Mouse (Mus musculus) gastrocnemius, postnatal 36 days (tissue): ENCODE data around the gene Rgs12. TPM values are rescaled to one million over a fixed set of nuclear protein-coding genes. Genes with fewer than 3 reads are reported as not detected.

Source experiments
- DNase-seq, 2 experiments: peaks; one replicate each; pipeline ENCODE4 v3.0.0; 2022
- intact Hi-C: fragments of 180-260 bp; cut with DNase I; formaldehyde crosslinking; loops from one replicate; pipeline ENCODE4 v1.15.1; 2025
- microRNA-seq, 2 experiments: library from miRNA; unstranded; fragments of <30 nt; microRNA quantifications; one replicate each; pipeline ENCODE4 v1.2.0; 2021
- total RNA-seq, 2 experiments: library from RNA; stranded (reverse); gene quantifications; 2 replicates each; pipeline ENCODE4 v1.2.3; 2021

The Rgs12 gene
- total RNA-seq, 2 experiments from 2014 or later = 2.5 to 3.8 TPM

DNA sequence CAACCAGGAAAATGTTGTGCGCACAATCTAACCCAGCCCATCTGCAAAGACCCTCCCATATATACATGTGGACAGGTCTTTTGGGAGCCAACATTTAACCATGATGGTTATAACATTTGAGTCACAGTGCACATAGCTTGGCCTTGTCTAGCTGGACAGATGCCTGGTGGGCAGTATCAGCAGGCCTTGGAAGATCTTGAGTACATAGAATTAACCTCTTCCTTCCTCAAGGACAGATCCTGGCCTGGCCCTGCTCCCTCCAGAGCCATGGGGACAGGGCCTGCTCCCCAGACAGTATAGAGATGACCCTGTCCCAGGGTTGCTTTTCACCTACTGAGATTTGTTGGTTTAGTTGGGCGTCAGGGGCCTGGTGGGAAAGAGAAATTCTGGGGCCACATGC lies 120.6 kb downstream of the Rgs12 start:
- DNase-seq = no peak
- intact Hi-C loops = no loop called here

DNA sequence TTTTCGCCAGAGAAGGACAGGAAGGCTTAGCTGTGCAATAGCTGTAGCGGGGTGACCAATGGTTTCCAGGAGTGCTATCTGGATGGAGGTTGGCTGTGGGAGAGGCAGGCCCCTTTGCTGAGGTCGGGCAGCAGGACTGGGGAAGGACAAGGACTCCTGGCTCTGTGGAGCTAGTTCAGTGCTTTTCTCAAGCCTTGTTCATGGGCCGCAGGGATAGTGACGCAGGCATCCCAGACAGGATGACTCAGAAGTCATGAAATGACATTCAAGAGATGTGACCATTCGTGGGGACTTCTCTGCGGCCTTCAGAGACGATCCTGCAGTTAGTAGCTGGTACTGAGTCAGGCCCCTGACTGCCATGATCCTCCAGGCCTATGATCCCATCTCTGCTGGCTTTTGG lies 121.1 kb downstream of the Rgs12 start:
- no peak for DNase-seq
- intact Hi-C loops = no loop called here

DNA sequence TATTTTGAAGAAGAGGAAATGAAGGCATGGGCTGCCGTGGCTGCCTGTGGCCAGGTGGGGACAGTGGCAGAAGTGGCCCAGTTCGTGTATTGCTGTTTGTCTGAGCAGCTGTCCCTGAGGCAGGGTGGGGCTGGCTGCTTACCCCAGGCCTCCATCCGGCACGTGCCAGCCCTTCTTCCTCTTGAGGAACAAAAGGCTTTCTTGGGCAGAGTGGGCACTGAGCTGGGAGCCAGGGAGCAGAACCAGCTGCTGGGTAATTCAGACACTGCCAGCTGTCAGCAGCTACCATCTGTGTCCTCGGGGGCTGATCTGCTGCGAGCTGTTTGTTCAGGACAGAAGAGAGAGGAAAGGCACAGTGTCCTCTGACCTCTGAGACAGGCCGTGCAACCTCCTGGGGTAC lies 121.7 kb downstream of the Rgs12 start:
- intact Hi-C loops = no loop called here
- DNase-seq = no peak

DNA sequence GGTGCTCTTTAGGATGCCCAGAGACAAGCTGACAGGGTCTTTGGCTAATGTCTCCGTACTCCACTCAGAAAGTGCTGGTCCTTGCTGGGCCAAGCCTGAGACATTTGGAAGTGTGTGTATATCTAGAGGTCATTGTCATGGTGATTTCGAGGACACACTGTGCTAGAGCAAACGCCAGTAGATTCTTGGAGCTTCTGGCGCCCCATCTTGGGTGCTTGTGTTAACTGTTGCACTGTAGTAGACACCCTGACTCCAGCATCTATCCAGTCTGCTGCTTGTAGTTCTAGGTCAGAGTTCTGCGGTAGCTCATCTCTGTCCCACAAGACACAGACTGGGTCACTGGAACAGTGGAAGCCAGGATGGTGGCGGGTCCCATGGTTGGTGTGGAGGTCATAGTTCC lies 122.6 kb downstream of the Rgs12 start:
- intact Hi-C loops = no loop called here
- DNase-seq = no peak

DNA sequence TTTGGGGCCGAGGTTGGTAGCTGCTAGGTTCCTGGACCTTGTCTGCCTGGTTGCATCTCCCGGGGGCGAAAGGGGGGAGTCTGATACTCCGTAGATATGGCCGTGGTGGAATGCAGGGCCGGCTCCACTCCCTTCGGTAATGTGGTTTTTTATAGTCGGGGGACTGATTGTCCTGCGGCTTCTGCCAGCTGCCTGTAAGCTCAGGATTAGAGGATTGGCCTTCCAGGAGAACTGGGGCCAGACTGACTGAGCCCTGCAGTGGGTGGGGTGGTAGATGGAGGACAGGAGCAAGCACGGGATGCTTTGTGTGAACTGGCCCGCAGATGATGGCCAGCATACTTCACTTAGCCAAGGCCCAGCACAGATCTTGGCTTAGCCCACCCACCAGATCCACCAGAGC lies 124.0 kb downstream of the Rgs12 start:
- intact Hi-C loops = no loop called here
- peak in 1 of 2 experiments; percentile 39 for DNase-seq

DNA sequence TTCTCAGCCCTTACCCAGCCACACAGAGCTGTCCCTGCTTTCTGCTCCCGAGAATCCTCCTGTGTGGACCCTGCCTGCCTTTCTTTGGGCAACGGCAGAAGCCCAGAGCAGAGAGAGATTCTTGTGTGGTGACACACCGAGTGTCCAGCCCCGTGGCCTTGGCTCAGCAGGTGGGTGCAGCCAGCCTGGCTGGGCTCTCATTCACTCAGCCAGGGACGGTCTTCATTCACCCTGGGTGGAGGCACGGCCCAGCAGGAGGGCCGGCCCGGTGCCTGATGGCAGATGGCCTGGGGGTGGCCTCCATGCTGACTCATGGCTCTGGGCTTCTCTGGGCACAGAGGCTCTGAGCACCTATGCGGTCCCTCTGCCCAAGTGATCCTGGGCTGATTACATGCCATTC lies 124.7 kb downstream of the Rgs12 start:
- peak; percentile 62 to 71 for DNase-seq
- intact Hi-C loops = no loop called here

DNA sequence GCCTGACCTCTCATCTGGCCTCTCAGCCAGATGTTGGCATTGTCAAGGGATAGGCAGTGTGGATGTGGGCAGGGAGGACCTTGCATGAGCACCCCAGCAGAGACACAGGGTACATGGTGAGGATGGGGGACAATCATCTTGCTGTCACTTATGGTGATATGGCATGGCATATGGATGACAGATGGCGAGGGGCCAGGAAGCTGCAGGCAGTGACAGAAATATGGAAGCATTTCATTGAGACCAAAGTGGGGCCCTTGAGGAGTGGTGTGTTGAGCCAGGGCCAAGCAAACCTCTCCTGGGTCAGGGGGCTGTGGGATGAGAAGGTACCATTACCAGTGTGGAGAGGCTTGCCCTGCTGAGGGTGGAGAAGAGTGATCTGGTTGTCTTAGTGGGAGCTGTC lies 127.1 kb downstream of the Rgs12 start:
- intact Hi-C loops = no loop called here

DNA sequence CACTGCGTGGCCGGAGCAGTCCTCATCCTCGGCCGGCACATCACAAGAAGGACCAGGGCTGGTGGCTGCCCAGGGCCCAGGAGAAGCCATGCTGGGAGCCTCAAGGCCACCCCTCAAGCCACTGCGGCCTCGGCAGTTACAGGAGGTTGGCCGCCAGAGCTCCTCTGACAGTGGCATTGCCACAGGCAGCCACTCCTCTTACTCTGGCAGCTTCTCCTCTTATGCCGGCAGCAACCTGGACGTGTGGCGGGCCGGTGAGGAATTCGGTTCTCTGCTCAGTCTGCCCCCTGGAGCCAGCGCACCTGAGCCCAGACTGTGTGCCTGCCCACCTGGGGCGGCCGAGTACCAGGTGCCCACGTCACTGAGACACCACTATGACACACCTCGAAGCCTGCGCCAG lies 129.9 kb downstream of the Rgs12 start:
- intact Hi-C loops = no loop called here
- DNase-seq = no peak

More for the DNA sequence above, 127.1 kb downstream of the Rgs12 start:
- DNase-seq = no peak

DNA sequence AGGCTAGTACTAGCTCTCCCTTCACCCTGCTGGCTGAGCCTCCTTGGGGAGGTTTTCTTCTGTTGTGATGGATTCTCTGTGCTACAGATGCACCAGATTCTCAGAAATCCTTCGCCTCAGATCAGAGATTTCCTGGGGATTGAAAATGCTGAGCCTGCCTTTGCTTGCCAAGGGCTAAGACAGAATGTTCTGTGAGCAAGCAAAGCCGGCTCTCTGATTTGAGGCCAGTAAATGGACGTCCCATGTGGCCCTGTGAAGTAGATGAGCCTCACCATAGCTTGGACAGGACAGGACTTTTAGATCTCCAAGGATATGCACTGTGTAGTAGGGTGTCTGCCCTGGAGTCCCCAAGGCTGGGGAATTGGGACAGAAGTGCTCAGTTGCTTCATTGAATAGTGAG lies 135.7 kb downstream of the Rgs12 start:
- DNase-seq = no peak
- intact Hi-C loops = no loop called here

DNA sequence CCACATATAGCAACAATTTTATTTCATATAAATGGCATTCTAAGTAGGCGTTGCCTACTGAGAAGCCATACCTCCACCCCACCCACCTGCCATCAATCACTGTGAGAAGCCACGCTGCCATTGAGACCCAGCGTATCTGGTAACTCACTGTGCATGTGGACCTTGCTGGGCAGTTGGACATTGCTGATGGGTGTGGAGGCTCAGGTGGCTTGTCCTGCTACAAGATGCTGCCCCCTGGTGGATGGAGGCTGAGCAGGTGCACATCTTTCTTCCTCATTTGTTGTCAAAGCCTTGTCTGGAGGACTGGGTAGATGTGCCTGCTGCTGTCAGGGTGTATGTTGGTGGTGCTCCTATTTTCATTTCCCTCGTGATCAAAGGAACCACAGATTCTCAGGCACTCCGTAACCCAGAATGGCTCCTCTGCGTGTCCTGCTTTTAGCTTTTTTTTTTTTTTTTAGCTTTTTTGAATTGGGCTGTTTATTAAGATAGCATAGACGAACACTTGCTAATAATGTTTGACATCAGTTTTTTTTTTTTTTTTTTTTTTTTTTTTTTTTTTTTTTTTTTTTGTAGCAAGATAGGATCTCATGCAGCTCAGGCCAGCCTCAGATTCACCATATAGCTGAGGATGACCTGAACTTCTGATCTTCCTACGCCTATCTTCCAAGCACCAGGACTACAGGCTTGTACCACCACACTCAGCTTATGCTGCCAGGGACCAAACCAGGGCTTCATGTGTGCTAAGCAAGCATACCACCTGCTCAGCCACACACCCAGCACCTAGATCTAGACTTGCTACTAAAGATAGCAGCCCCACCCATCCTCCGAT lies 139.8 kb downstream of the Rgs12 start:
- peak; percentile 61 to 64 for DNase-seq
- intact Hi-C loops = loop anchor here (2.0 kb wide), 1 partner anchor 38 kb away; no protein-coding TSS in a partner anchor

Small RNA genes lying within 50 kb of the gene (microRNA-seq; reads per million reads assigned to microRNA genes)
- gene Mir3097 = 1.5 to 1.8 reads per million in 2 experiments

Other genes with a start within 250 kb of the Rgs12 start
- 1 to 10 TPM; 5.9 to 7.0 TPM for gene Htt, start 187.7 kb upstream of the Rgs12 start, total RNA-seq
- under 1 TPM; 0.13 to 0.49 TPM for gene Msantd1, start 41.4 kb upstream of the Rgs12 start, total RNA-seq
- under 1 TPM in 1 of 2 experiments, not detected in 1; 0.37 TPM for gene Hgfac, start 92.1 kb downstream of the Rgs12 start, total RNA-seq
- gene Dok7, start 107.3 kb downstream of the Rgs12 start, total RNA-seq = 10 to 100 TPM; 26.8 to 28.4 TPM
- gene Lrpap1, start 156.3 kb downstream of the Rgs12 start, total RNA-seq = 10 to 100 TPM; 28.4 to 28.5 TPM